Mouse (Mus musculus): Measurements from ENCODE around the gene Gpr84.

Gene Gpr84

GRCm38 (mm10) chr15:103336996-103337667 lies 26.7 kb upstream of the Gpr84 start:
- no peak for DNase-seq (ENCODE audit: extremely low spot score, low read depth, low spot score)

GRCm38 (mm10) chr15:103335488-103336235 lies 25.2 kb upstream of the Gpr84 start:
- no peak for DNase-seq (ENCODE audit: extremely low spot score, low read depth, low spot score)

- DNase-seq (ENCODE audit: extremely low spot score, low read depth, low spot score): no peak
These were observed 24.6 kb upstream of the Gpr84 start for GRCm38 (mm10) chr15:103335040-103335439.

GRCm38 (mm10) chr15:103334194-103334593 lies 23.8 kb upstream of the Gpr84 start:
- DNase-seq (ENCODE audit: extremely low spot score, low read depth, low spot score): no peak

GRCm38 (mm10) chr15:103333738-103334137 lies 23.3 kb upstream of the Gpr84 start:
- no peak for DNase-seq (ENCODE audit: extremely low spot score, low read depth, low spot score)

GRCm38 (mm10) chr15:103333081-103333615 lies 22.7 kb upstream of the Gpr84 start:
- DNase-seq (ENCODE audit: extremely low spot score, low read depth, low spot score): no peak

GRCm38 (mm10) chr15:103323455-103324247 lies 13.2 kb upstream of the Gpr84 start:
- DNase-seq (ENCODE audit: extremely low spot score, low read depth, low spot score): no peak

GRCm38 (mm10) chr15:103323070-103323454 lies 12.7 kb upstream of the Gpr84 start:
- DNase-seq (ENCODE audit: extremely low spot score, low read depth, low spot score): no peak

GRCm38 (mm10) chr15:103322396-103322795 lies 12.0 kb upstream of the Gpr84 start:
- DNase-seq (ENCODE audit: extremely low spot score, low read depth, low spot score): no peak

GRCm38 (mm10) chr15:103321076-103321475 lies 10.7 kb upstream of the Gpr84 start:
- DNase-seq (ENCODE audit: extremely low spot score, low read depth, low spot score): no peak

GRCm38 (mm10) chr15:103318201-103318816 lies 7.9 kb upstream of the Gpr84 start:
- DNase-seq (ENCODE audit: extremely low spot score, low read depth, low spot score): no peak

- DNase-seq (ENCODE audit: extremely low spot score, low read depth, low spot score): no peak
These were observed 7.3 kb upstream of the Gpr84 start for GRCm38 (mm10) chr15:103317731-103318130.

GRCm38 (mm10) chr15:103317120-103317519 lies 6.7 kb upstream of the Gpr84 start:
- no peak for DNase-seq (ENCODE audit: extremely low spot score, low read depth, low spot score)

- DNase-seq (ENCODE audit: extremely low spot score, low read depth, low spot score): no peak
These were observed 5.8 kb upstream of the Gpr84 start for GRCm38 (mm10) chr15:103315979-103316776.

- no peak for DNase-seq (ENCODE audit: extremely low spot score, low read depth, low spot score)
These were observed 4.6 kb upstream of the Gpr84 start for GRCm38 (mm10) chr15:103315011-103315502.

GRCm38 (mm10) chr15:103314181-103314580 lies 3.8 kb upstream of the Gpr84 start:
- no peak for DNase-seq (ENCODE audit: extremely low spot score, low read depth, low spot score)

GRCm38 (mm10) chr15:103313495-103314095 lies 3.2 kb upstream of the Gpr84 start:
- DNase-seq (ENCODE audit: extremely low spot score, low read depth, low spot score): no peak

GRCm38 (mm10) chr15:103308876-103309580 lies 1.4 kb downstream of the Gpr84 start:
- DNase-seq (ENCODE audit: extremely low spot score, low read depth, low spot score): no peak

All from hindlimb bud, embryonic 11.5 days (tissue).